Mouse (Mus musculus) C2C12 (cell line): ENCODE data around the gene Qtrt1.

ENCODE experiments used
- CEBPB ChIP-seq: IDR thresholded peaks from one replicate; pipeline ENCODE4 v1.6.1; 2011; ENCODE audit warnings: low read depth, mild to moderate bottlenecking, control low read depth, moderate library complexity
- CTCF ChIP-seq: IDR thresholded peaks from one replicate; pipeline ENCODE4 v1.5.1; 2011; ENCODE audit not compliant: control insufficient read depth, insufficient read depth, insufficient read length
- FOSL1 ChIP-seq: IDR thresholded peaks from one replicate; pipeline ENCODE4 v1.8.0; 2011; ENCODE audit warnings: mild to moderate bottlenecking, low read length; ENCODE audit not compliant: poor library complexity, insufficient read depth, severe bottlenecking
- MAX ChIP-seq: IDR thresholded peaks from one replicate; pipeline ENCODE4 v1.6.1; 2011; ENCODE audit warnings: mild to moderate bottlenecking, control low read depth
- MYOD1 ChIP-seq: IDR thresholded peaks from one replicate; pipeline ENCODE4 v1.6.1; 2011; ENCODE audit warnings: low read depth; ENCODE audit not compliant: control insufficient read depth, insufficient read length
- USF1 ChIP-seq: IDR thresholded peaks from one replicate; pipeline ENCODE4 v1.6.1; 2011; ENCODE audit warnings: low read depth, mild to moderate bottlenecking, control low read depth, moderate library complexity

DNA sequence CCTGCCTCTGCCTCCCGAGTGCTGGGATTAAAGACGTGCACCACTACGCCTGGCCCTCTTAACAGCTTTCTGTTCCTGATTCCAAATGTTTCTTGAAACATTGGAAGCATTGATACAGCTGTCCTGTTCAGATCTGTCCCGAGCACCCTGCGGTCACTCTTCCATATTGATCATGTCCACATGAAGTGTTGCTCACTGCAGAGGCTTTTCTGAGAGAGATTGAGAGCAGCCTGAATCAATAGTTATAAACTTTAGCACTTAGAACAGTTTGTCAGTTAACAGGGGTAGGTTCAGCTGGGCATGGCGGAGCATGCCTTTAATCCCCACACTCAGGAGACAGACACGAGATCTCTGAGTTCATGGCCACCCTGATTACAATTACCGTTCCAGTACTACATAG, 32.2 kb downstream of the Qtrt1 start:
- TF ChIP-seq CTCF = no peak
- TF ChIP-seq MAX = no peak
- TF ChIP-seq CEBPB = no peak
- no peak for TF ChIP-seq USF1
- TF ChIP-seq MYOD1 = no peak
- TF ChIP-seq FOSL1 = no peak
